Mouse (Mus musculus) MEL (cell line): ENCODE data around the gene H60b.
"Not testable (repeated sequence)": the region's sequence is repeated elsewhere in the genome, so short reads cannot be mapped to it uniquely, and the experiment has no call there.

ENCODE experiments used
- CTCF ChIP-seq, 3 experiments: IDR thresholded peaks in 2 of 3; conservative IDR thresholded peaks in 1 of 3; 2 replicates each; pipeline ENCODE4 v1.5.1; 2011 to 2012; ENCODE audit warnings: low read length in 3 of 3, low read depth in 2 of 3, mild to moderate bottlenecking in 2 of 3, improper control_type of control experiment in 1 of 3, inconsistent platforms in 1 of 3, mixed read lengths in 1 of 3, moderate library complexity in 1 of 3; ENCODE audit not compliant: control insufficient read depth in 1 of 3, insufficient read depth in 1 of 3, poor library complexity in 1 of 3, severe bottlenecking in 1 of 3
- ETS1 ChIP-seq: IDR thresholded peaks from 2 replicates; pipeline ENCODE4 v1.6.1; 2012; ENCODE audit warnings: low read depth, mild to moderate bottlenecking, inconsistent platforms, low read length, improper control_type of control experiment, moderate library complexity
- GATA1 ChIP-seq: IDR thresholded peaks from 2 replicates; pipeline ENCODE4 v1.6.1; 2011; ENCODE audit warnings: low read depth, low read length, improper control_type of control experiment
- MAFK ChIP-seq: IDR thresholded peaks from 2 replicates; pipeline ENCODE4 v1.6.1; 2011; ENCODE audit warnings: low read depth, mild to moderate bottlenecking, low read length, improper control_type of control experiment, borderline replicate concordance
- MAZ ChIP-seq: IDR thresholded peaks from 2 replicates; pipeline ENCODE4 v1.6.1; 2012; ENCODE audit warnings: low read depth, mild to moderate bottlenecking, inconsistent platforms, low read length, improper control_type of control experiment
- POLR2A ChIP-seq, 2 experiments: IDR thresholded peaks; 2 replicates each; pipeline ENCODE4 v1.6.1; 2011 to 2012; ENCODE audit warnings: low read length in 2 of 2, mild to moderate bottlenecking in 2 of 2, control low read depth in 1 of 2, improper control_type of control experiment in 1 of 2, low read depth in 1 of 2, moderate library complexity in 1 of 2; ENCODE audit not compliant: control insufficient read depth in 1 of 2, insufficient read depth in 1 of 2, poor library complexity in 1 of 2
- TAL1 ChIP-seq: IDR thresholded peaks from 2 replicates; pipeline ENCODE4 v1.6.1; 2012; ENCODE audit warnings: mild to moderate bottlenecking, inconsistent platforms, low read length, moderate library complexity, mixed read lengths
- UBTF ChIP-seq: IDR thresholded peaks from 2 replicates; pipeline ENCODE4 v1.6.1; 2012; ENCODE audit warnings: low read depth, mild to moderate bottlenecking, inconsistent platforms, low read length, improper control_type of control experiment, moderate library complexity, borderline replicate concordance; ENCODE audit not compliant: insufficient read depth
- USF1 ChIP-seq: IDR thresholded peaks from 2 replicates; pipeline ENCODE4 v1.6.1; 2014; ENCODE audit warnings: low read depth, mild to moderate bottlenecking, inconsistent platforms, low read length, improper control_type of control experiment, moderate library complexity

DNA sequence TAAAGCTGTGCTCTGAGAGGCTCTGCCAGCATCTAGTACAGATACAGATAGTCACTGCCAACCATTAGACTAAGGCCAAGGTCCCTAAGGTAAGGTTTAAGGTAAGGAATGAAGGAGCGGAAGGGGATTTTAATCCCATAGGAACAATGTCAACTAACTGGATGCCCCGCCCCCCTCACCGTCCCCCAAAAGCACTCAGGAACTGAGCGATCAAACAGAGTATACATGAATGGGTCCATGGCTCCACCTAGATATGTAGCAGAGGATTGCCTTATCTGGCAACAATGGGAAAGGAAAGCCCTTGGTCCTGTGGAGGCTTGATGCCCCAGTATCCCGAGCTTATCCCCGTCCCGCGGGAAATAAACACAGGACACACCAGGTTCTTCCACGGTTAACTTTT is 4.9 kb downstream of the H60b start:
- not testable (repeated sequence) for TF ChIP-seq ETS1; CTCF (IDR thresholded peaks at IDR 0.05 in 2 of 3, conservative IDR thresholded peaks at IDR 0.05 in 1 of 3; ENCODE audit: control insufficient read depth in 1 of 3, insufficient read depth in 1 of 3, low read depth in 2 of 3, low read length in 3 of 3, poor library complexity in 1 of 3, severe bottlenecking in 1 of 3); MAZ; GATA1; POLR2A (IDR thresholded peaks at IDR 0.05; ENCODE audit: control insufficient read depth in 1 of 2, insufficient read depth in 1 of 2, low read depth in 1 of 2, low read length in 2 of 2, poor library complexity in 1 of 2); TAL1; MAFK; USF1; UBTF
